Mouse (Mus musculus): ENCODE data around the gene Hsd17b14. TPM values are rescaled to one million over a fixed set of nuclear protein-coding genes. Genes with fewer than 3 reads are reported as not detected.

Hsd17b14 gene
- polyA plus RNA-seq, 1 experiment from 2014 or later: 0.73 TPM

GRCm38 (mm10) chr7:45597013-45597412 lies 42.3 kb downstream of the Hsd17b14 start:
- H3K4me1 ChIP-seq (replicated peaks; ENCODE audit: control insufficient read depth, insufficient read depth, low read length): no peaks in the 10 kb centered on the region
- no peak overlapping the region for H3K4me2 ChIP-seq (replicated peaks; ENCODE audit: low read depth)
- H3K27me3 ChIP-seq (replicated peaks; ENCODE audit: control insufficient read depth, insufficient read depth, low read length): peaks cover 56% of the 10 kb centered on the region
- no peaks in the 10 kb centered on the region for H3K36me3 ChIP-seq (ENCODE audit: control insufficient read depth, insufficient read depth)
- H3K27ac ChIP-seq (ENCODE audit: low read depth, low read length): no peak overlapping the region
- 88% methylated on average over 5 of the region's 5 CpGs for WGBS
- no peak overlapping the region for H3K9ac ChIP-seq (ENCODE audit: low read depth, low read length)
- no peak overlapping the region for H3K4me3 ChIP-seq (ENCODE audit: low read depth, low read length)
- no peak for TF ChIP-seq CTCF (IDR thresholded peaks at IDR 0.05; ENCODE audit: low read depth)
- no peaks in the 10 kb centered on the region for H3K9me3 ChIP-seq (ENCODE audit: control insufficient read depth)
- no peak for ATAC-seq

DNA sequence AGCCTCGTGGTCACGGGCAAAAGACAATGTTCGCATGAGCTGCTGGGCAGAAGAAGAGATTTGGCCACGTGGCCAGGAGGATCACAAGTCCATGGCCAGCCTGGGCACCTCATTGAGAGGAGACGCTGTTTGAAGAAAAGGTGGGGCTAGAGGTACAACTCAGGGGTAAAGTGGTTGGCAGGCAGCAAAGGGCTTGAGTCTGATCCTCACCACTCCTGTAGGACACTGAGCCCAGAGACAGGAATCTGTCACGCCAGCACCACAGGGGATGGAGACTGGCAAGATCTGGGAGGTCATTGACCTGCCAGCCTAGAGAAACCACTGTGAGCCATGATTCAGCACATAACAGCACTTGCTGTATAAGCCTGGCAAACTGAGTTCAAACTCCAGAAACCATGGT lies 42.8 kb downstream of the Hsd17b14 start:
- no peak overlapping the region for H3K27ac ChIP-seq (ENCODE audit: low read depth, low read length)
- peaks cover 56% of the 10 kb centered on the region for H3K27me3 ChIP-seq (replicated peaks; ENCODE audit: control insufficient read depth, insufficient read depth, low read length)

GRCm38 (mm10) chr7:45598960-45599879 lies 44.5 kb downstream of the Hsd17b14 start:
- Histone ChIP-seq H3K27me3 (replicated peaks; ENCODE audit: control insufficient read depth, insufficient read depth, low read length) (peaks cover 70% of the 10 kb centered on the region), H3K36me3 (ENCODE audit: control insufficient read depth, insufficient read depth) (no peaks in the 10 kb centered on the region), H3K27ac (ENCODE audit: low read depth, low read length) (no peak overlapping the region; the same call in 1 of the 2 replicates), H3K4me1 (replicated peaks; ENCODE audit: control insufficient read depth, insufficient read depth, low read length) (no peaks in the 10 kb centered on the region), H3K9ac (ENCODE audit: low read depth, low read length) (no peak overlapping the region), H3K4me3 (ENCODE audit: low read depth, low read length) (no peak overlapping the region), H3K9me3 (ENCODE audit: control insufficient read depth) (no peaks in the 10 kb centered on the region), H3K4me2 (replicated peaks; ENCODE audit: low read depth) (peak overlapping the region; percentile 24; the same call in 1 of the 2 replicates)
- TF ChIP-seq CTCF (IDR thresholded peaks at IDR 0.05; ENCODE audit: low read depth): no peak
- ATAC-seq: 0 out of 2 replicates have a peak, but pooled peaks have one; percentile 42
- 23% methylated on average over 18 of the region's 18 CpGs for WGBS

More for the DNA sequence above, 42.8 kb downstream of the Hsd17b14 start:
- TF ChIP-seq CTCF (IDR thresholded peaks at IDR 0.05; ENCODE audit: low read depth): no peak
- H3K4me1 ChIP-seq (replicated peaks; ENCODE audit: control insufficient read depth, insufficient read depth, low read length): no peaks in the 10 kb centered on the region
- no peak overlapping the region for H3K4me3 ChIP-seq (ENCODE audit: low read depth, low read length)
- no peaks in the 10 kb centered on the region for H3K9me3 ChIP-seq (ENCODE audit: control insufficient read depth)
- 91% methylated on average over 6 of the region's 6 CpGs for WGBS
- H3K9ac ChIP-seq (ENCODE audit: low read depth, low read length): no peak overlapping the region
- H3K4me2 ChIP-seq (replicated peaks; ENCODE audit: low read depth): no peak overlapping the region
- no peaks in the 10 kb centered on the region for H3K36me3 ChIP-seq (ENCODE audit: control insufficient read depth, insufficient read depth)
- no peak for ATAC-seq

- peaks cover 54% of the 10 kb centered on the region for H3K27me3 ChIP-seq (replicated peaks; ENCODE audit: control insufficient read depth, insufficient read depth, low read length)
- whole genome bisulfite sequencing: 64% methylated on average over 9 of the region's 9 CpGs
- H3K36me3 ChIP-seq (ENCODE audit: control insufficient read depth, insufficient read depth): no peaks in the 10 kb centered on the region
- H3K4me2 ChIP-seq (replicated peaks; ENCODE audit: low read depth): no peak overlapping the region
- no peak overlapping the region for H3K27ac ChIP-seq (ENCODE audit: low read depth, low read length)
- ATAC-seq: no peak
- H3K4me3 ChIP-seq (ENCODE audit: low read depth, low read length): no peak overlapping the region
- no peak for TF ChIP-seq CTCF (IDR thresholded peaks at IDR 0.05; ENCODE audit: low read depth)
- no peaks in the 10 kb centered on the region for H3K9me3 ChIP-seq (ENCODE audit: control insufficient read depth)
- no peak overlapping the region for H3K9ac ChIP-seq (ENCODE audit: low read depth, low read length)
- no peaks in the 10 kb centered on the region for H3K4me1 ChIP-seq (replicated peaks; ENCODE audit: control insufficient read depth, insufficient read depth, low read length)
Measured at GRCm38 (mm10) chr7:45605704-45606289, 51.1 kb downstream of the Hsd17b14 start.

DNA sequence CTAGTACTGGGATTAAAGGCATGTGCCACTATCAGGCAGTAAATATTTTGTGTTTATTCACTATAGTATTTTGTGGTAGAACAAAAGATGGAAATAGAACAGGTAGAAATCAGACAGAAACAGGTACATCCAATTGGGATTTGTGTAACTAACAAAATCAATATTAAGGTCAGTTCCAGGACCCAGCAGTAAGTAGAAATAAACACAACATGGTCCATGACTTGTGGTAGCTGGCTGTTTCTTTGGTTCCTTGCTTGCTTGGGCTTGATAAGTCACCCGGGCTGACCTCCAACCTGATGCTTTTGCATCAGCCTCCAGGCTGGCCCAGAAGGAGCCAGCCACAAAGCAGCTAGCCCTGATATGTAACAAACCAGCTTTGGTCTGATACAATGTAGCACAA lies 54.8 kb downstream of the Hsd17b14 start:
- no peaks in the 10 kb centered on the region for H3K9me3 ChIP-seq (ENCODE audit: control insufficient read depth)
- no peaks in the 10 kb centered on the region for H3K36me3 ChIP-seq (ENCODE audit: control insufficient read depth, insufficient read depth)
- no peaks in the 10 kb centered on the region for H3K4me1 ChIP-seq (replicated peaks; ENCODE audit: control insufficient read depth, insufficient read depth, low read length)
- TF ChIP-seq CTCF (IDR thresholded peaks at IDR 0.05; ENCODE audit: low read depth): no peak
- peaks cover 36% of the 10 kb centered on the region for H3K27me3 ChIP-seq (replicated peaks; ENCODE audit: control insufficient read depth, insufficient read depth, low read length)
- H3K4me2 ChIP-seq (replicated peaks; ENCODE audit: low read depth): no peak overlapping the region
- H3K4me3 ChIP-seq (ENCODE audit: low read depth, low read length): no peak overlapping the region
- ATAC-seq: no peak
- H3K27ac ChIP-seq (ENCODE audit: low read depth, low read length): no peak overlapping the region
- 56% methylated on average over 1 of the region's 1 CpGs for WGBS
- no peak overlapping the region for H3K9ac ChIP-seq (ENCODE audit: low read depth, low read length)

- no peak for ATAC-seq
- Histone ChIP-seq H3K4me1 (replicated peaks; ENCODE audit: control insufficient read depth, insufficient read depth, low read length) (0 out of 2 replicates have a peak, but pooled peaks cover 4% of the 10 kb centered on the region), H3K9me3 (ENCODE audit: control insufficient read depth) (no peaks in the 10 kb centered on the region), H3K4me2 (replicated peaks; ENCODE audit: low read depth) (no peak overlapping the region), H3K27ac (ENCODE audit: low read depth, low read length) (no peak overlapping the region), H3K27me3 (replicated peaks; ENCODE audit: control insufficient read depth, insufficient read depth, low read length) (peaks cover 64% of the 10 kb centered on the region), H3K9ac (ENCODE audit: low read depth, low read length) (no peak overlapping the region), H3K36me3 (ENCODE audit: control insufficient read depth, insufficient read depth) (no peaks in the 10 kb centered on the region), H3K4me3 (ENCODE audit: low read depth, low read length) (no peak overlapping the region)
- no peak for TF ChIP-seq CTCF (IDR thresholded peaks at IDR 0.05; ENCODE audit: low read depth)
- 41% methylated on average over 6 of the region's 6 CpGs for WGBS
Measured at GRCm38 (mm10) chr7:45616277-45616676, 61.6 kb downstream of the Hsd17b14 start.

All from intestine, postnatal 0 days (tissue).